In genomic region chr4:135411633-135412032, GRCm38 (mm10) we compare ENCODE assay signal across 8 mouse cellular contexts. TPM values are rescaled to one million over a fixed set of nuclear protein-coding genes. Genes with fewer than 3 reads are reported as not detected.
DNase-seq lines count a peak whose midpoint lies in the region; ATAC-seq and TF ChIP-seq lines count a peak whose summit lies in the region.

No protein-coding gene starts in this region.

- H3K27ac ChIP-seq in heart, embryonic 12.5 days (ENCODE audit: poor library complexity, severe bottlenecking), result no peak overlapping the region
- H3K27ac ChIP-seq in stomach, embryonic 14.5 days (ENCODE audit: low read length), result no peak overlapping the region

- no peak overlapping the region for H3ac ChIP-seq in C2C12 (ENCODE audit: control insufficient read depth, insufficient read length, low read depth)

- H3K4me2 ChIP-seq in heart, embryonic 12.5 days, result no peak overlapping the region
- H3K4me2 ChIP-seq in stomach, embryonic 14.5 days (replicated peaks; ENCODE audit: low read depth, low read length), result no peak overlapping the region

- TF ChIP-seq CTCF in C2C12 (IDR thresholded peaks at IDR 0.05; ENCODE audit: control insufficient read depth, insufficient read depth, insufficient read length), result peak; percentile 85

- no peaks in the 10 kb centered on the region for H3K79me2 ChIP-seq in C2C12 (ENCODE audit: control insufficient read depth, insufficient read depth)

- H3K79me3 ChIP-seq in C2C12 (ENCODE audit: low read depth), result no peaks in the 10 kb centered on the region

- 37% methylated on average over 4 of the region's 4 CpGs for WGBS in heart, embryonic 12.5 days
- 46% methylated on average over 4 of the region's 4 CpGs for WGBS in stomach, embryonic 14.5 days

- H3K36me3 ChIP-seq in heart, embryonic 12.5 days, result peaks cover 24% of the 10 kb centered on the region
- no peaks in the 10 kb centered on the region for H3K36me3 ChIP-seq in C2C12 (ENCODE audit: control insufficient read depth, insufficient read depth)
- H3K36me3 ChIP-seq in stomach, embryonic 14.5 days (ENCODE audit: control insufficient read depth, insufficient read depth, low read length), result peaks cover 13% of the 10 kb centered on the region; the same call in 1 of the 2 replicates

- H3K4me3 ChIP-seq in heart, embryonic 12.5 days, result no peak overlapping the region
- no peak overlapping the region for H3K4me3 ChIP-seq in C2C12 (ENCODE audit: insufficient read depth, poor library complexity, severe bottlenecking)
- no peak overlapping the region for H3K4me3 ChIP-seq in stomach, embryonic 14.5 days (ENCODE audit: low read depth, low read length)

- no peaks in the 10 kb centered on the region for H3K27me3 ChIP-seq in heart, embryonic 12.5 days (replicated peaks)
- H3K27me3 ChIP-seq in C2C12 (ENCODE audit: control insufficient read depth, insufficient read depth, insufficient read length), result no peaks in the 10 kb centered on the region
- H3K27me3 ChIP-seq in stomach, embryonic 14.5 days (ENCODE audit: control insufficient read depth, insufficient read depth, low read length), result no peaks in the 10 kb centered on the region

- no peak overlapping the region for H3K9ac ChIP-seq in heart, embryonic 12.5 days
- H3K9ac ChIP-seq in stomach, embryonic 14.5 days (replicated peaks; ENCODE audit: low read depth, low read length), result no peak overlapping the region

- H3K9me3 ChIP-seq in heart, embryonic 12.5 days (replicated peaks), result no peaks in the 10 kb centered on the region
- no peaks in the 10 kb centered on the region for H3K9me3 ChIP-seq in stomach, embryonic 14.5 days (ENCODE audit: control insufficient read depth, low read depth, low read length)

- DNase-seq in heart, adult 18-20 months, result peak; percentile 28 to 61
- DNase-seq in adrenal gland, postnatal 10 days, result peak; percentile 78
- DNase-seq in kidney, postnatal 4 days, result peak; percentile 79 to 81
- peak; percentile 59 for DNase-seq in lung, postnatal 36 days

- no peak for ATAC-seq in heart, embryonic 12.5 days (ENCODE audit: insufficient number of reproducible peaks, low FRiP score)
- peak; percentile 85 for ATAC-seq in erythroid progenitor cell, adult 5-6 weeks (replicated peaks; ENCODE audit: low FRiP score, poor library complexity, severe bottlenecking)
- 0 out of 2 replicates have a peak, but pooled peaks have one; percentile 18 for ATAC-seq in stomach, embryonic 14.5 days (ENCODE audit: insufficient number of reproducible peaks, insufficient read depth, low FRiP score, low read depth)

- H3K4me1 ChIP-seq in heart, embryonic 12.5 days (replicated peaks), result no peaks in the 10 kb centered on the region
- H3K4me1 ChIP-seq in stomach, embryonic 14.5 days (ENCODE audit: control insufficient read depth, insufficient read depth, low read length), result no peaks in the 10 kb centered on the region

TF ChIP-seq in C2C12, 6 proteins besides CTCF, POLR2A, EP300 and RAD21:
- TF ChIP-seq MAX (IDR thresholded peaks at IDR 0.05), result no peak

RNA-seq across cellular contexts. Expression of gene Ncmap, which starts 13.6 kb away (rescaled TPM):
- total RNA-seq in heart, adult 18-20 months (2021), result not detected
- polyA plus RNA-seq in heart, embryonic 12.5 days (2016; fragmentation: Nextera tagmentation; extraction: Ambion mirVana), result 0.37 and 0.63 TPM in 2 replicates
- polyA plus RNA-seq in C2C12 (2012; fragmentation: generic; extraction: Trizol), result 0.02 TPM
- total RNA-seq in adrenal gland, postnatal 10 days (2021), result under 1 TPM; 0.63 to 0.73 TPM
- total RNA-seq in erythroid progenitor cell, adult 5-6 weeks (2015; ENCODE audit: low replicate concordance), result not detected in 2 replicates
- total RNA-seq in erythroid progenitor cell, adult 5-6 weeks (2017; ENCODE audit: low replicate concordance), result not detected in 2 replicates
- polyA plus RNA-seq in stomach, embryonic 14.5 days (2014; fragmentation: Nextera tagmentation; extraction: Ambion mirVana), result 21.1 and 23.4 TPM in 2 replicates

RNA-seq across cellular contexts. Expression of gene Rcan3, which starts 22.0 kb away (rescaled TPM):
- 10 to 100 TPM in 1 of 2 experiments, 1 to 10 TPM in 1; 9.0 to 13.4 TPM for total RNA-seq in heart, adult 18-20 months (2021)
- 10.3 and 10.4 TPM in 2 replicates for polyA plus RNA-seq in heart, embryonic 12.5 days (2016; fragmentation: Nextera tagmentation; extraction: Ambion mirVana)
- 9.2 TPM for polyA plus RNA-seq in C2C12 (2012; fragmentation: generic; extraction: Trizol)
- 10 to 100 TPM; 18.0 to 23.0 TPM for total RNA-seq in adrenal gland, postnatal 10 days (2021)
- total RNA-seq in erythroid progenitor cell, adult 5-6 weeks (2015; ENCODE audit: low replicate concordance), result 8.0 and 10.8 TPM in 2 replicates
- 8.5 and 9.1 TPM in 2 replicates for total RNA-seq in erythroid progenitor cell, adult 5-6 weeks (2017; ENCODE audit: low replicate concordance)
- polyA plus RNA-seq in stomach, embryonic 14.5 days (2014; fragmentation: Nextera tagmentation; extraction: Ambion mirVana), result 17.7 and 19.0 TPM in 2 replicates

RNA-seq across cellular contexts. Expression of gene Srrm1, which starts 58.5 kb away (rescaled TPM):
- 10 to 100 TPM; 45.3 to 60.2 TPM for total RNA-seq in heart, adult 18-20 months (2021)
- polyA plus RNA-seq in heart, embryonic 12.5 days (2016; fragmentation: Nextera tagmentation; extraction: Ambion mirVana), result 170 and 178 TPM in 2 replicates
- 62.6 TPM for polyA plus RNA-seq in C2C12 (2012; fragmentation: generic; extraction: Trizol)
- 100 to 1,000 TPM; 104 to 137 TPM for total RNA-seq in adrenal gland, postnatal 10 days (2021)
- total RNA-seq in erythroid progenitor cell, adult 5-6 weeks (2015; ENCODE audit: low replicate concordance), result 418 and 448 TPM in 2 replicates
- 382 and 462 TPM in 2 replicates for total RNA-seq in erythroid progenitor cell, adult 5-6 weeks (2017; ENCODE audit: low replicate concordance)
- polyA plus RNA-seq in stomach, embryonic 14.5 days (2014; fragmentation: Nextera tagmentation; extraction: Ambion mirVana), result 250 and 259 TPM in 2 replicates
